ENCODE assay signal across 8 mouse cellular contexts in the genomic region with DNA sequence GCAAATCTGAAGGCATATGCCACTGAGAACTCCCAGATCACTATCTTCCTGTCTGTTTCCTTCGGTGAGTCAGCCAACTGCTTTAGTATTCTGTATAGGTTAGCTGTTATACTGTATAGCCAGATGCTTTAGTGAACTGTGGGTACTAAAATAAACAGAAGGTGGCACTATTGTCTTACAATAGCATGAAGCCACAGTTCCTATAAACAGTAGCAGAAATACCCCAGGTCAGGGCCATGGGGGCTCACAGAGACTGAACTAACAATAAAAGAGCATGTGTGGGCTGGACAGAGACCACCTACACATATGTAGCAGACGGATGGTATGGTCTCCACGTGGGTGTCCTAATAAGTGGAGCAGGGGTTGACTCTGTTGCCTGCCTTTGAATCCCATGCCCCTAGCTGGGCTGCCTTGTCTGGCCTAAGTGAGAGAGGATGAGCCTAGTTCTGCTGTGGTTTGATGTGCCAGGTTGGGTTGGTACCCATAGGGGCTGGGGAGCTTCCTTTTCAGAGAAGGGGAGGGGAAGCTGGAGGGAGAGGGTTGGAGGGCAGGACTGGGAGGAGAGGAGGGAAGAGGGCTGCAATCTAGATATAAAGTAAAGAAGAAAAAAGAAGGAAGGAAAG.
A peak's percentile ranks its signal among the peaks of the same experiment; 100 is the strongest.
DNase-seq lines count a peak whose midpoint lies in the region; ATAC-seq and TF ChIP-seq lines count a peak whose summit lies in the region.

No protein-coding gene starts in this region.

- ATAC-seq in heart, embryonic 16.5 days (replicated peaks; ENCODE audit: extremely low read depth, insufficient read depth, low FRiP score) = peak; percentile 80
- peak; percentile 86 for ATAC-seq in midbrain, postnatal 0 days (ENCODE audit: low FRiP score)

- no peaks in the 10 kb centered on the region for H3K4me1 ChIP-seq in heart, embryonic 16.5 days (ENCODE audit: control insufficient read depth, insufficient read depth, low read length)
- no peaks in the 10 kb centered on the region for H3K4me1 ChIP-seq in midbrain, postnatal 0 days (ENCODE audit: insufficient read depth, low read length)

- H3K4me3 ChIP-seq in heart, embryonic 16.5 days (ENCODE audit: low read length) = no peak overlapping the region
- no peak overlapping the region for H3K4me3 ChIP-seq in midbrain, postnatal 0 days (ENCODE audit: low read depth, low read length)

- H3K9me3 ChIP-seq in heart, embryonic 16.5 days (replicated peaks; ENCODE audit: control insufficient read depth, low read length) = no peaks in the 10 kb centered on the region
- H3K9me3 ChIP-seq in midbrain, postnatal 0 days (ENCODE audit: low read length) = no peaks in the 10 kb centered on the region

- peak; percentile 6 to 11 for DNase-seq in right cerebral cortex, adult 2 months (ENCODE audit: low spot score in 2 of 2)
- DNase-seq in right cerebral cortex, postnatal 10 days (ENCODE audit: low spot score in 2 of 2) = no peak
- peak; percentile 32 to 64 for DNase-seq in cerebellum, postnatal 10 days
- peak; percentile 9 to 34 for DNase-seq in layer of hippocampus, postnatal 14 days (ENCODE audit: low spot score in 2 of 2)
- peak; percentile 79 for DNase-seq in midbrain, postnatal 0 days (ENCODE audit: low spot score)
- DNase-seq in ovary, postnatal 10 days (ENCODE audit: low spot score) = no peak
- no peak for DNase-seq in right cerebral cortex, postnatal 14 days

- TF ChIP-seq CTCF in midbrain, postnatal 0 days (IDR thresholded peaks at IDR 0.05) = peak; percentile 83

- no peak overlapping the region for H3K4me2 ChIP-seq in heart, embryonic 16.5 days (ENCODE audit: low read depth, low read length)
- no peak overlapping the region for H3K4me2 ChIP-seq in midbrain, postnatal 0 days (ENCODE audit: low read depth, low read length, poor library complexity, severe bottlenecking)

- H3K9ac ChIP-seq in heart, embryonic 16.5 days (ENCODE audit: low read length) = no peak overlapping the region
- no peak overlapping the region for H3K9ac ChIP-seq in midbrain, postnatal 0 days (replicated peaks; ENCODE audit: low read length, poor library complexity, severe bottlenecking)

- H3K36me3 ChIP-seq in heart, embryonic 16.5 days (ENCODE audit: control insufficient read depth, insufficient read depth) = no peaks in the 10 kb centered on the region
- H3K36me3 ChIP-seq in midbrain, postnatal 0 days (ENCODE audit: insufficient read depth, low read length) = no peaks in the 10 kb centered on the region

- H3K27me3 ChIP-seq in heart, embryonic 16.5 days (ENCODE audit: control insufficient read depth, insufficient read depth, low read length) = no peaks in the 10 kb centered on the region
- H3K27me3 ChIP-seq in midbrain, postnatal 0 days (ENCODE audit: insufficient read depth, low read length) = no peaks in the 10 kb centered on the region

- WGBS in heart, embryonic 16.5 days = 14% methylated on average over 3 of the region's 3 CpGs
- WGBS in midbrain, postnatal 0 days = 20% methylated on average over 3 of the region's 3 CpGs

- no peak overlapping the region for H3K27ac ChIP-seq in heart, embryonic 16.5 days (ENCODE audit: low read length)
- no peak overlapping the region for H3K27ac ChIP-seq in midbrain, postnatal 0 days (ENCODE audit: low read depth, low read length)

Comparison
In these comparisons a context has a peak if more than half of its experiments do, and no peak if none do; other contexts are left out.
1. DNase-seq: peak in right cerebral cortex, adult 2 months (2 of 2), cerebellum, postnatal 10 days (2 of 2), layer of hippocampus, postnatal 14 days (2 of 2) and midbrain, postnatal 0 days (single experiment); none in right cerebral cortex, postnatal 10 days (0 of 2), ovary, postnatal 10 days (single experiment) and right cerebral cortex, postnatal 14 days (single experiment).